Mouse (Mus musculus) kidney, adult 2 months (tissue): ENCODE measurements at regions not wholly inside any gene's neighbourhood (a gene's known extent, or its start where the extent isn't known, plus 50 kb on each side); places are given as distances from the start of the nearest gene placed in this dataset.

Experiments
- DNase-seq: peaks from one replicate; pipeline ENCODE4 v3.0.0; 2021
- H3K27ac ChIP-seq: fragments of 200-500 bp; 2 replicates; pipeline ENCODE4 v1.5.1; 2012; ENCODE audit warnings: low read depth, low read length, control low read depth, inconsistent platforms; ENCODE audit not compliant: insufficient read depth
- H3K27me3 ChIP-seq: fragments of 200-500 bp; replicated peaks from 2 replicates; pipeline ENCODE4 v1.6.1; 2012; ENCODE audit warnings: mild to moderate bottlenecking, moderate library complexity, low read length, inconsistent platforms; ENCODE audit not compliant: control insufficient read depth, insufficient read depth
- H3K36me3 ChIP-seq: fragments of 200-500 bp; 2 replicates; pipeline ENCODE4 v1.6.1; 2012; ENCODE audit warnings: mild to moderate bottlenecking, moderate library complexity, low read length, inconsistent platforms; ENCODE audit not compliant: control insufficient read depth, insufficient read depth
- H3K4me1 ChIP-seq: fragments of 200-500 bp; 2 replicates; pipeline ENCODE4 v1.6.1; 2011; ENCODE audit warnings: low read length; ENCODE audit not compliant: control insufficient read depth, insufficient read depth
- H3K4me3 ChIP-seq: fragments of 200-500 bp; 2 replicates; pipeline ENCODE4 v1.5.1; 2011; ENCODE audit warnings: mild to moderate bottlenecking, low read depth, low read length, control low read depth; ENCODE audit not compliant: insufficient read depth
- CTCF ChIP-seq: fragments of 200-500 bp; conservative IDR thresholded peaks from 2 replicates; pipeline ENCODE4 v1.5.1; 2011; ENCODE audit warnings: low read depth, mild to moderate bottlenecking, control low read depth, low read length, moderate library complexity, mixed read lengths; ENCODE audit not compliant: insufficient read depth, insufficient read length
- POLR2A ChIP-seq: fragments of 200-500 bp; IDR thresholded peaks from one replicate; pipeline ENCODE4 v1.6.1; 2011; ENCODE audit warnings: low read depth, low read length, control low read depth
- WGBS: fragments of 180-500 bp; shearing (Covaris S2); methylation state at CpG from one replicate; pipeline ENCODE4 v1.1.7; 2018; 5-methylcytosine and 5-hydroxymethylcytosine counted together

DNA sequence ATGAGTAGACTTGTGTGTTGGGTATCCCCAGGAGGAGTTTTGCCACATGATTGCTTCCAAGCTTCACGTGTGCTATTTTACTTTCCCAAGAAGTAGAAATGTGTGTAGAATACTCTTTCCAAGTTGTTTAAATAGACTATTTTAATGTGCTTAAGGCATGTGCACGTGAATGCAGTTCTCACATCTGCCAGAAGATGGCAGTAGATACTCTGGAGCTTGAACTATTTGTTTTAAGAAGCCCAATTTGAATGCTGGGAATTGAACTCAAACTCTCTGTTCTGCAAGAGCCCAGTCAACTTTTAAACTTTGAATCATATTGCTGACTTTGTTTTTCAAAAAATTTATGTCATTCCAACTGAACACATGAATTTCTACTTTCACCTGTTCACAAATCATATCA is 431.3 kb upstream of the Reg3g start:
- H3K27ac ChIP-seq = no peak overlapping the region
- TF ChIP-seq POLR2A (no peak), CTCF (0 out of 2 replicates have a peak, but pooled peaks have one; percentile 6)
- no peaks in the 10 kb centered on the region for H3K36me3 ChIP-seq
- DNase-seq = peak; percentile 39
- no peaks in the 10 kb centered on the region for H3K27me3 ChIP-seq
- H3K4me1 ChIP-seq = no peaks in the 10 kb centered on the region
- no peak overlapping the region for H3K4me3 ChIP-seq
- WGBS = 4% methylated on average over 2 of the region's 2 CpGs

DNA sequence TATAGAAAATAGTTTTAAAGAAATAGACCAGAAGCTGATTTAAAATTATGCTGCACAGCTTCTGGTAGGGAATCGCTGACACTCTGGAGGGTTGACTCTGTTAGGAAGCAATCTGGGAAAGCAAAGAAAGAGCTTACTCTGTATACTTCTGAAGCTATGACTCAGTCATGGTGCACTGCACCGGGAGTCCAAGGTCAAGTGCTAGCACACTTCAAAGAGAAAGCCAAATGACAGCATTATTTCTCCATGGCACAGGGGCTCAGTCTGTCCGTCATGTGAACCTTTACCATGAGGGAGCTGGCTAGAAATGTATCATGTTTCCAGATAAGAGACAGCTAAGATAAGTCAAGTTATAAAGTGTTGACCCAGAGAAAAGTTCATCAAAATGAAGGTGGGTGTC is 424.1 kb upstream of the Reg3g start:
- no peaks in the 10 kb centered on the region for H3K4me1 ChIP-seq
- 35% methylated on average over 3 of the region's 3 CpGs for WGBS
- H3K36me3 ChIP-seq = no peaks in the 10 kb centered on the region
- DNase-seq = no peak
- no peak overlapping the region for H3K27ac ChIP-seq
- H3K4me3 ChIP-seq = no peak overlapping the region
- H3K27me3 ChIP-seq = no peaks in the 10 kb centered on the region
- TF ChIP-seq POLR2A (no peak), CTCF (no peak)

DNA sequence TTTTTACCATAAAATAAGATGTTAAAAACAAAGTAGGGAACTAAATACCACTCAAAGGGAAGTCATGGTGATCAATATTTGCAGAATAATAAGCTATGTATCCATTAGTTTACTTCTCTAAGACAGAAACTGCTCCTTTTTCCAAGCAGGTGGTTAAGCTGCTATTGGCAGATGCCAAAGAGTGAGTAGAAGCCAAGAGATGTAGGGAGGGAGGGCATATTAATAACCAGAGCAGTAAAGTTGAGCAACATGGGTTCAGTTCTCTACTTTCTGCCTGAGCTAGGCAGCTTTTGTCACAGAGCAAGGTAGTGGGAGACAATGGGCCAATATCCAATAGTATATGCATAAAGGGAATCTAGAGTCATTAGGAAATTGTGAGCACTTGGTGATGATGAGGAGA is 394.4 kb upstream of the Reg3g start:
- H3K27me3 ChIP-seq = no peaks in the 10 kb centered on the region
- no peak for TF ChIP-seq POLR2A
- TF ChIP-seq CTCF = no peak
- DNase-seq = no peak
- H3K27ac ChIP-seq = no peak overlapping the region
- no peaks in the 10 kb centered on the region for H3K36me3 ChIP-seq
- H3K4me3 ChIP-seq = no peak overlapping the region
- no peaks in the 10 kb centered on the region for H3K4me1 ChIP-seq

DNA sequence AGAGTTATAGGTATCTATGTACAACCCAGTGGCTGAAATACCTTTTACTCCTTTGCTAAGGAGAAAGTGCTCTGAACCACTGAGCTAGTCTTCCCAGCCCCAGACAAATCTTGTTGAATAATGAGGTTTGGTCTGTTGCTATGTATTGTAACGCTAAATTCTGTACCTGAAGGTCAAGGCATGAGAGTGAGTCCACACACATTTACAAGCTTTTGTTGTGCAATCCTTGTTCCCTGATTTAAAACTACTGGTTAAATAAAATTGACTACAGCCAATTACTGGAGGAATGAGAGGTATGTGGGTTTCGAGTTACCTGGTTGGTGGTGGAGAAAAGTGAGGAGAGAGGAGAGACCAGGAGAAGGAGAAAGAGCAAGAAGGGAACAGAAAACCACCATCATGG is 372.6 kb upstream of the Reg3g start:
- WGBS = 38% methylated on average over 2 of the region's 2 CpGs

DNA sequence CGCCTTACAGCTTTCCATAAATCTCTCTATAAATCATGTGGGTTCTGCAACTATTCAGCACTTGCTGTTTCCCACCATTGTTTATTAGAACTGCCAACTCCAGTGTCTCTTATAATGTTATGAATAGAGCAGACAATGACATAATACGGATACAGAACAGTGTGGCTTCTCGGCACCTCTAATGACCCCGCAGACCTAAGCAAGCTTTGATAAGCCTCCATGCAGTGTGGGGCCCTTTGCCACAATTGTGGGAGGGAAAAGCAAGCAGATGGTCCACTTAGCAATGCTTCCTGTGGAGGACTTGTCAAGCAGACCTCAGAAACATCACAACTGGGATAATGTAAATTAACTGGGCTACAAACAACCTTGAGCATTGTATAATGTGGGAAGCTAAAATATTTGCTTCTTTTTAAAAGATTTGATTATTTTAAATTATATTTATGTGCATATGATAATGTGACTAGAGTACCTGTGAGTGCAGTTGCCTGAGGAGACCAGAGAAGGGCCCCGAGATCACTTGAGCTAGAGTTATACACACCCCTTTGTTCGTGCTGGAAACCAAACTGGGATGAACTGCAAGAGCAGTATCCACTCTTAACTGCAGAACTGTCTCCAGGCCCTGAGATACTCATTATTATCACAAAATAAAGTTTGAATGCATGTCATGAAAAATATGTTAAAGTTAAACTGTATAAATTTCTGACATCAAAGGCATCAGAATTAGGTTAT is 357.4 kb upstream of the Reg3g start:
- Histone ChIP-seq H3K27ac (no peak overlapping the region), H3K27me3 (no peaks in the 10 kb centered on the region), H3K4me1 (no peaks in the 10 kb centered on the region), H3K36me3 (no peaks in the 10 kb centered on the region), H3K4me3 (no peak overlapping the region)
- 44% methylated on average over 6 of the region's 6 CpGs for WGBS
- no peak for DNase-seq
- no peak for TF ChIP-seq CTCF
- no peak for TF ChIP-seq POLR2A

More for the DNA sequence above, 372.6 kb upstream of the Reg3g start:
- Histone ChIP-seq H3K4me3 (no peak overlapping the region), H3K27ac (no peak overlapping the region), H3K4me1 (no peaks in the 10 kb centered on the region), H3K36me3 (no peaks in the 10 kb centered on the region), H3K27me3 (no peaks in the 10 kb centered on the region)
- TF ChIP-seq POLR2A = no peak
- no peak for TF ChIP-seq CTCF
- DNase-seq = no peak

DNA sequence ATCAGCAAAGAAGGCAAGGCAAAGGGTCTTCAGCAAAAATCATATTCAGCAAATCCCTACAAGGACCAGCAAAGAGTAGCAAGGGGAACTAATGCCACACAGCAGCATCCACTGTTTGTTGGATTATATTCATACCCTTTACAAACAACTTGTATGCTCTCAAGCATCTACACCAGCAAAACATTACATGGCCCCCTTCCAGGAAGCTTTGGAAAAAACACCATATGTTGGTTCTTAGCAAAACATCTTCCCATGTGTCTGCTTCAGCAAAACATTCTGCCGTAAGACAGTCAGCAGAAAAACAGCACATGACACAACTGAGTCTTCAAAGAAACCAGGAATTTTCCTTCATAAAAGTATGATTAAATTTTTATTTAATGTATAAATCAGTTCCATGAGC is 352.6 kb upstream of the Reg3g start:
- WGBS = 94% methylated on average over 1 of the region's 1 CpGs
- H3K4me3 ChIP-seq = no peak overlapping the region
- no peaks in the 10 kb centered on the region for H3K27me3 ChIP-seq
- DNase-seq = no peak
- no peaks in the 10 kb centered on the region for H3K4me1 ChIP-seq
- no peaks in the 10 kb centered on the region for H3K36me3 ChIP-seq
- TF ChIP-seq CTCF = no peak
- no peak for TF ChIP-seq POLR2A
- no peak overlapping the region for H3K27ac ChIP-seq

DNA sequence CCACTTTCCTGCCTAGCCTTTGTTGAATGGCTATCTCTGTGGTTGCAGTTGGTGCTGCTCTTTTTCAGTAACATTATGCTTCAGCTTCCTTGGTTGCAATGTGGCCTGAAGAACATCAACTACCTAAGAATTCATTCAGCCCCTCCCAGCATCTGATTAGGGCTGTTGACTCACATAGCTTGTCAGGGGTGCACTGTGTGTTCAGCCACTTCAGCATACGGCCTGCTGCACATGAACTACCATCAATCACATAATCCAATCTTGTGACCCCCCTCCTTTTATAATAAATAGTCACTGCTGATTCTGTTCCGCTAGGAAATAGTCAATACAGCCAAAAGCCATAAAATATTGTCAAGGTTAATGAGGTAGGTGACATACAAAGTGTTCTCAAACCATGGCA is 328.3 kb upstream of the Reg3g start:
- Histone ChIP-seq H3K27me3 (no peaks in the 10 kb centered on the region), H3K4me1 (no peaks in the 10 kb centered on the region), H3K36me3 (no peaks in the 10 kb centered on the region), H3K4me3 (no peak overlapping the region), H3K27ac (no peak overlapping the region)
- 35% methylated on average over 2 of the region's 2 CpGs for WGBS
- no peak for TF ChIP-seq CTCF
- TF ChIP-seq POLR2A = no peak
- no peak for DNase-seq
